Mouse (Mus musculus) bone marrow, adult 2 months (tissue): ENCODE data around the gene Dynll1.

ENCODE experiments used
- CTCF ChIP-seq: fragments of 200-500 bp; IDR thresholded peaks from 2 replicates; pipeline ENCODE4 v1.5.1; 2011; ENCODE audit warnings: low read length, control low read depth; ENCODE audit not compliant: control insufficient read depth, insufficient read depth
- POLR2A ChIP-seq: fragments of 200-500 bp; IDR thresholded peaks from 2 replicates; pipeline ENCODE4 v1.6.1; 2011; ENCODE audit warnings: low read depth, mild to moderate bottlenecking, control low read depth, low read length, borderline replicate concordance; ENCODE audit not compliant: control insufficient read depth

- TF ChIP-seq CTCF (peak; percentile 68), POLR2A (no peak)
Measured at GRCm38 (mm10) chr5:115275998-115276397, 24.8 kb downstream of the Dynll1 start.
